Mouse (Mus musculus) C2C12 (cell line): Measurements from ENCODE around the gene Cnot9.
A peak's percentile ranks its signal among the peaks of the same experiment; 100 is the strongest.

Source experiments
- CEBPB ChIP-seq: IDR thresholded peaks from one replicate; pipeline ENCODE4 v1.6.1; 2011; ENCODE audit warnings: low read depth, mild to moderate bottlenecking, control low read depth, moderate library complexity
- CTCF ChIP-seq: IDR thresholded peaks from one replicate; pipeline ENCODE4 v1.5.1; 2011; ENCODE audit not compliant: control insufficient read depth, insufficient read depth, insufficient read length
- MAX ChIP-seq: IDR thresholded peaks from one replicate; pipeline ENCODE4 v1.6.1; 2011; ENCODE audit warnings: mild to moderate bottlenecking, control low read depth
- MYOG ChIP-seq: IDR thresholded peaks from one replicate; pipeline ENCODE4 v1.6.1; 2011; ENCODE audit not compliant: control insufficient read depth, insufficient read length; ENCODE audit errors: extremely low read depth
- USF1 ChIP-seq: IDR thresholded peaks from one replicate; pipeline ENCODE4 v1.6.1; 2011; ENCODE audit warnings: low read depth, mild to moderate bottlenecking, control low read depth, moderate library complexity

- no peak for TF ChIP-seq CTCF
- TF ChIP-seq MAX = peak; percentile 83
- no peak for TF ChIP-seq MYOG
- TF ChIP-seq CEBPB = no peak
- no peak for TF ChIP-seq USF1
Measured at GRCm38 (mm10) chr1:74505721-74506464, at the start of gene Cnot9.
